Mouse (Mus musculus): ENCODE data around the gene Rab36. TPM values are rescaled to one million over a fixed set of nuclear protein-coding genes. Genes with fewer than 3 reads are reported as not detected.

Gene Rab36
- polyA plus RNA-seq, 1 experiment from 2014 or later: 4.1 TPM

DNA sequence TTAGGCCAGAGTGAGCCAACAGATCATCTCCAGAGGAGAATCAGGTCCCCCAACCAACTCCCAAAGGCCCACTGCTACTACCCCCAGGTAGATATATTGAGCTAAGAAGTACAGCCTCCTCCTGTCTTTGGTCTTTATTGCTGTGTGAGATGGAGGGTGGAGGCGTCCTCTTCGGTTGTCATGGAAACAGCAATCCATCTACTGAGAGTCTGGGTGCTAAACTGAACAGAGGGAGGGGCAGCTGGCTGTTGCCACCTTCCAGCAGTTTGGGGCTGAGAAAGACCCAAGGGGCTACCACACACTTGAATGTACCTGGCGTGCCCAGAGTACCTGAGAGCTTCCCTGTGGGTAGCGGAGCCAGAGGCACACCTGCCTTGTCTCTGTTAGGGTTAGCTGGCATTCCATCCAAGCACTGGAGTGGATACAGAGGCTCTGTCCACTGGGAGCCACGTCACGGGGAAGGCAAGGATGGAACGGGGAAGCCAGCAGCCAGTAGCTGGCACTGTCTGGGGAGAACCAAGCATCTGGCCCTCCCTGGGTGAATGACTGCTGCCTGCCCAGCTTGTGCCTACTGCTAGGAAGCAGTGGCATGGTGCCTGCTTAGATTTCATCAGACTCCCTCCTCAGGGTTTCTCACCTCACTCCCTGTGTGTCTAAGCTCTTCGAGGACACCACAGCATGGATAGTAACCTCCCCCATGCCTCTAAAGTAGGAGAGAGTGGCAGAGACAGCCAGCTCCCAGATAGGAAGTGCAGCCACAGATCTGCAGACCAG, 29.8 kb upstream of the Rab36 start:
- Histone ChIP-seq H3K36me3 (ENCODE audit: control insufficient read depth, insufficient read depth, low read length) (no peaks in the 10 kb centered on the region), H3K27me3 (ENCODE audit: control insufficient read depth, insufficient read depth, low read length) (0 out of 2 replicates have a peak, but pooled peaks cover 3% of the 10 kb centered on the region), H3K9me3 (replicated peaks; ENCODE audit: control insufficient read depth, low read length) (no peaks in the 10 kb centered on the region), H3K4me1 (ENCODE audit: control insufficient read depth, insufficient read depth, low read length) (no peaks in the 10 kb centered on the region), H3K4me3 (ENCODE audit: low read depth, low read length) (no peak overlapping the region), H3K9ac (ENCODE audit: low read depth, low read length) (no peak overlapping the region), H3K27ac (ENCODE audit: low read depth, low read length) (no peak overlapping the region), H3K4me2 (no peak overlapping the region)
- no peak for ATAC-seq (replicated peaks; ENCODE audit: insufficient number of reproducible peaks, low FRiP score, low TSS enrichment)
- WGBS (ENCODE audit: insufficient replicate concordance): 53% methylated on average over 8 of the region's 8 CpGs

DNA sequence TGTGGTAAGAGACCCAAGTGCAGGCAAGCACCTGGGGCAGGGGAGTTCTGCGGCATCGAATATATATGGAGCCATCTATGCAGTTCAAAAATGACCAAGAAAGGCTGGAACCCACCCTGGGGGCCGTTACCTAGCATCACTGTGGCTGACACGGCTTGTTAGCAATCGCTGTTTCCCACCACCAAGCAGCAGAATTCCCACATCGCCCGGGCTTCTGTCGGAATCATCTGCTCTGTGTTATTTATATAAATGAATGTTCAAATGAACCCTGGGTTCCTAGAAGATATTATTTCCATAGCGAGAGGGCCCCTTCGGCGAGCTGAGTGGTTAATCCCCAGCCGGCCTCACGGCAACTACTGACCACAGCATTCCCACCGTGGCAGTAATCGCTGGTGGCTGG, 26.2 kb upstream of the Rab36 start:
- Histone ChIP-seq H3K4me2 (no peak overlapping the region), H3K36me3 (ENCODE audit: control insufficient read depth, insufficient read depth, low read length) (no peaks in the 10 kb centered on the region), H3K4me1 (ENCODE audit: control insufficient read depth, insufficient read depth, low read length) (no peaks in the 10 kb centered on the region), H3K9ac (ENCODE audit: low read depth, low read length) (no peak overlapping the region), H3K9me3 (replicated peaks; ENCODE audit: control insufficient read depth, low read length) (no peaks in the 10 kb centered on the region), H3K27ac (ENCODE audit: low read depth, low read length) (no peak overlapping the region), H3K27me3 (ENCODE audit: control insufficient read depth, insufficient read depth, low read length) (0 out of 2 replicates have a peak, but pooled peaks cover 3% of the 10 kb centered on the region), H3K4me3 (ENCODE audit: low read depth, low read length) (no peak overlapping the region)
- WGBS (ENCODE audit: insufficient replicate concordance): 87% methylated on average over 15 of the region's 15 CpGs
- no peak for ATAC-seq (replicated peaks; ENCODE audit: insufficient number of reproducible peaks, low FRiP score, low TSS enrichment)

DNA sequence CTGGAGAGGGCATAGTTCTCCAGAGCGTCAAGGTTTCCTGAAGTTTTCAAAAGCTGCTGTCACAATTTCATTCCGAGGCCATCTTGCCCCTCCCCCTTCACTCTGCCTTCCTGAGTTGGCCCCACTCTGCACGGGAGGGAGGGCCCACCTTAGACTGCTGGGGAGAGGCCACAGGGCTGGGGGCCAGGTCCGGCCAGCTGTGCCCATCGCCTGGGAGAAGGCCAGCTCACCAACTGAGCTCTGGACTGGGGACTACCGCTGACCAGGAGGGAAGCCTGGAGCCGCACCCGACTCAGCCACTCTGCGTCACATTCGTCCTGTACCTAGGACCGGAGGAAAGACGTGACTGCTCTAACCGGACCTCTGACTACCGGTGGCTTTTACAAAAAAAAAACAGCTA, 21.4 kb upstream of the Rab36 start:
- no peaks in the 10 kb centered on the region for H3K9me3 ChIP-seq (replicated peaks; ENCODE audit: control insufficient read depth, low read length)
- H3K27me3 ChIP-seq (ENCODE audit: control insufficient read depth, insufficient read depth, low read length): no peaks in the 10 kb centered on the region
- 61% methylated on average over 14 of the region's 14 CpGs for WGBS (ENCODE audit: insufficient replicate concordance)
- no peak overlapping the region for H3K4me3 ChIP-seq (ENCODE audit: low read depth, low read length)
- no peaks in the 10 kb centered on the region for H3K36me3 ChIP-seq (ENCODE audit: control insufficient read depth, insufficient read depth, low read length)
- no peak for ATAC-seq (replicated peaks; ENCODE audit: insufficient number of reproducible peaks, low FRiP score, low TSS enrichment)
- H3K27ac ChIP-seq (ENCODE audit: low read depth, low read length): no peak overlapping the region
- H3K4me2 ChIP-seq: no peak overlapping the region
- no peaks in the 10 kb centered on the region for H3K4me1 ChIP-seq (ENCODE audit: control insufficient read depth, insufficient read depth, low read length)
- no peak overlapping the region for H3K9ac ChIP-seq (ENCODE audit: low read depth, low read length)

DNA sequence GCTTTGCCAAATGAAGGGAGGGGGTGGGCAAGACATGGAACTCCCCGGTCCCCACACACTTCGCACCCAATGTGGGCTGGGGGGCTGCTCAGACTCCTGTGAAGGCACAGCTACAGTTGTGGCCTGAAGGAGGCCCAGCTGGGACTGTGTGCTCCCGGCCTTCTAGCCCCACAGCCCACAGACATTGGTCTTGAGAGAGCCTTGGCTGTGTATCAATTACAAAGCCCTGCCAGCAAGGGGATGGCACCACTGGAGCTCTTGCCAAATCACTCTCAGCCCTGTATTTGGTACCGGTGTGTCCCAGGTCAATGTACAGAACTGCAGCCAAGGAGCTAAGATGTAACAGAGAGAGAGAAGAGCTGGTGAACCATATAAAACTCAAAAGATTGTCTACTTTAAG, 20.4 kb upstream of the Rab36 start:
- Histone ChIP-seq H3K9me3 (replicated peaks; ENCODE audit: control insufficient read depth, low read length) (no peaks in the 10 kb centered on the region), H3K36me3 (ENCODE audit: control insufficient read depth, insufficient read depth, low read length) (no peaks in the 10 kb centered on the region), H3K4me2 (no peak overlapping the region), H3K4me3 (ENCODE audit: low read depth, low read length) (no peak overlapping the region), H3K27ac (ENCODE audit: low read depth, low read length) (no peak overlapping the region), H3K27me3 (ENCODE audit: control insufficient read depth, insufficient read depth, low read length) (no peaks in the 10 kb centered on the region), H3K9ac (ENCODE audit: low read depth, low read length) (no peak overlapping the region), H3K4me1 (ENCODE audit: control insufficient read depth, insufficient read depth, low read length) (no peaks in the 10 kb centered on the region)
- 90% methylated on average over 4 of the region's 4 CpGs for WGBS (ENCODE audit: insufficient replicate concordance)
- no peak for ATAC-seq (replicated peaks; ENCODE audit: insufficient number of reproducible peaks, low FRiP score, low TSS enrichment)

DNA sequence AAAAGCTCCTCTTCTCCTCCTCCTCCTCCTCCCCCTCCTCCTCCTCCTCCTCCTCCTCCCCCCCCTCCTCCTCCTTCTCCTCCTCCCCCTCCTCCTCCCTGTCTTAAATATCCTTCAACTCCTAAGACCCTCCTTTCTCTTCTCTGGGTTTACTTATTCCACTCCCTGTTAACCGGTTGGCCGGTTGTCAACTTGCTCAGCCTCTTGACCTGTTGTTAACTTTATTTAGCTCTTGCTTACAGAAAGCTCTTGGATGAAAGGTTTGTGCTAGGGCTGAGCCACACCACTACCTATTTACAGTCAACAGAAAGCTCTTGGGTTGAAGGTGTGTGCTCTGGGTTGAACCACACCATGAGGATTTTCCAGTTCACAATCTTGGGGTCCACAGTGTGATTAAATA, 16.6 kb upstream of the Rab36 start:
- H3K4me3 ChIP-seq (ENCODE audit: low read depth, low read length): no peak overlapping the region
- no peaks in the 10 kb centered on the region for H3K27me3 ChIP-seq (ENCODE audit: control insufficient read depth, insufficient read depth, low read length)
- no peaks in the 10 kb centered on the region for H3K36me3 ChIP-seq (ENCODE audit: control insufficient read depth, insufficient read depth, low read length)
- WGBS (ENCODE audit: insufficient replicate concordance): 46% methylated on average over 2 of the region's 2 CpGs
- H3K4me1 ChIP-seq (ENCODE audit: control insufficient read depth, insufficient read depth, low read length): no peaks in the 10 kb centered on the region
- no peaks in the 10 kb centered on the region for H3K9me3 ChIP-seq (replicated peaks; ENCODE audit: control insufficient read depth, low read length)
- no peak overlapping the region for H3K4me2 ChIP-seq
- ATAC-seq (replicated peaks; ENCODE audit: insufficient number of reproducible peaks, low FRiP score, low TSS enrichment): no peak
- H3K9ac ChIP-seq (ENCODE audit: low read depth, low read length): no peak overlapping the region
- no peak overlapping the region for H3K27ac ChIP-seq (ENCODE audit: low read depth, low read length)

DNA sequence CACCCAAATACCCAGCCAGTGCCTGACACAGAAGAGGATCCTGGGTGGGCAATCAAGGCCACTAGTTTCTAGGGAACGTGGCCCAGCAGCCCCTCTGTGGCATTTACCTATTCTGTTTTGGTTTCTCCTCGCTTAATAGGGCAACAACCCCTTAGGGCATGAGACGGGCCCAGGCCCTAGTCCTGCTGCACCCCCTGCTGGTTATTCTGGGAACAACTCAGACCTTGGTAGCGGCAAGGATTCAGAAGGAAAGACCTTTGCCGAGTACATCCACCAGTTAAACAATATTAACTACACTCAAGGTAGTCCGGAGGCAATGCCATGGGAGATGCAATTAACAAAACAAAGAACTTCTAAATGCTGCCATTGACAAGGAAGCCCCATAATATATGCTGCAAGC, 15.7 kb upstream of the Rab36 start:
- no peak overlapping the region for H3K4me2 ChIP-seq
- WGBS (ENCODE audit: insufficient replicate concordance): 13% methylated on average over 6 of the region's 6 CpGs
- no peaks in the 10 kb centered on the region for H3K4me1 ChIP-seq (ENCODE audit: control insufficient read depth, insufficient read depth, low read length)
- H3K27ac ChIP-seq (ENCODE audit: low read depth, low read length): no peak overlapping the region
- H3K36me3 ChIP-seq (ENCODE audit: control insufficient read depth, insufficient read depth, low read length): no peaks in the 10 kb centered on the region
- no peak overlapping the region for H3K4me3 ChIP-seq (ENCODE audit: low read depth, low read length)
- no peaks in the 10 kb centered on the region for H3K9me3 ChIP-seq (replicated peaks; ENCODE audit: control insufficient read depth, low read length)
- H3K27me3 ChIP-seq (ENCODE audit: control insufficient read depth, insufficient read depth, low read length): no peaks in the 10 kb centered on the region
- H3K9ac ChIP-seq (ENCODE audit: low read depth, low read length): no peak overlapping the region
- ATAC-seq (replicated peaks; ENCODE audit: insufficient number of reproducible peaks, low FRiP score, low TSS enrichment): no peak

DNA sequence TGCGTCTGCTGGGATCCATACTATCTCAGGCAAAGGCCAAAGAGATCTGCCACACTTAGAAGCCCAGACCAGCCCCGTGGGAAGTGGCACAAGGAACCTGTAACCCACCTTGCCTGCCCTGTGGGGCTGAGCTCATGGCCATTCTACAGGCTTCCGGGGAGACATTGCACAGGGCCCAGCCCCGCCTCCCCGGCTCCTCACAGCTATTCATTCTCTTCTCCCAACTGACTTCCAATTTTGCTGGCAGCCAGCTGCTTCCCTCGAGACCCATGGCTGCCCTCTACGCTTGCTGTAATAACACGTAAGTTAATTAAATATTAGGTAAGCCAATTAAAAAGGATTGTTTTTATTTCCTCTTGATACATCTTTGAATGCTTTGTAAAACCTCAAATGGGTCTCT, 10.4 kb upstream of the Rab36 start:
- no peaks in the 10 kb centered on the region for H3K36me3 ChIP-seq (ENCODE audit: control insufficient read depth, insufficient read depth, low read length)
- H3K4me2 ChIP-seq: no peak overlapping the region
- no peaks in the 10 kb centered on the region for H3K4me1 ChIP-seq (ENCODE audit: control insufficient read depth, insufficient read depth, low read length)
- H3K9ac ChIP-seq (ENCODE audit: low read depth, low read length): no peak overlapping the region
- H3K27me3 ChIP-seq (ENCODE audit: control insufficient read depth, insufficient read depth, low read length): no peaks in the 10 kb centered on the region
- whole genome bisulfite sequencing (ENCODE audit: insufficient replicate concordance): 70% methylated on average over 8 of the region's 8 CpGs
- H3K9me3 ChIP-seq (replicated peaks; ENCODE audit: control insufficient read depth, low read length): no peaks in the 10 kb centered on the region
- no peak overlapping the region for H3K4me3 ChIP-seq (ENCODE audit: low read depth, low read length)
- ATAC-seq (replicated peaks; ENCODE audit: insufficient number of reproducible peaks, low FRiP score, low TSS enrichment): no peak
- no peak overlapping the region for H3K27ac ChIP-seq (ENCODE audit: low read depth, low read length)

DNA sequence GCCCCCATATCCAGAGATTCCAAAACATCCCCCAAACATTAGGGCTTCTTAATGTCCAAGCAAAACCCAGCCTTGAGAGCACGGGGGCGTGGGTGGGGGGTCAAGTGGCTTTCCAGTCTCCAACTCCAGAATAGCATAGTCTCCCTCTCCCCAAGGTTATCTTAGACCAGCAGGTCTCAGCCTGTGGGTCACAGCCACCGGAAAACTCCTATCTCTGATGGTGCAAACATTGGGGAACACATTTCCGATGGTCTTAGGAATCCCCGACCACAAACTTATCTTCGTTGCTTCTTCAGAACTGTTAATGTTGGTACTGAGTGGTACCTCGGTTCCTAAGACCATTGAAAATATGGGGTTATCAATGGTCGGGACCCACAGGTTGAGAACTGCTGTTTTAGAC, 8.1 kb upstream of the Rab36 start:
- ATAC-seq (replicated peaks; ENCODE audit: insufficient number of reproducible peaks, low FRiP score, low TSS enrichment): no peak
- Histone ChIP-seq H3K27ac (ENCODE audit: low read depth, low read length) (no peak overlapping the region), H3K36me3 (ENCODE audit: control insufficient read depth, insufficient read depth, low read length) (no peaks in the 10 kb centered on the region), H3K4me3 (ENCODE audit: low read depth, low read length) (no peak overlapping the region), H3K4me2 (no peak overlapping the region), H3K27me3 (ENCODE audit: control insufficient read depth, insufficient read depth, low read length) (no peaks in the 10 kb centered on the region), H3K9ac (ENCODE audit: low read depth, low read length) (no peak overlapping the region), H3K9me3 (replicated peaks; ENCODE audit: control insufficient read depth, low read length) (no peaks in the 10 kb centered on the region), H3K4me1 (ENCODE audit: control insufficient read depth, insufficient read depth, low read length) (no peaks in the 10 kb centered on the region)
- WGBS (ENCODE audit: insufficient replicate concordance): 74% methylated on average over 8 of the region's 8 CpGs

DNA sequence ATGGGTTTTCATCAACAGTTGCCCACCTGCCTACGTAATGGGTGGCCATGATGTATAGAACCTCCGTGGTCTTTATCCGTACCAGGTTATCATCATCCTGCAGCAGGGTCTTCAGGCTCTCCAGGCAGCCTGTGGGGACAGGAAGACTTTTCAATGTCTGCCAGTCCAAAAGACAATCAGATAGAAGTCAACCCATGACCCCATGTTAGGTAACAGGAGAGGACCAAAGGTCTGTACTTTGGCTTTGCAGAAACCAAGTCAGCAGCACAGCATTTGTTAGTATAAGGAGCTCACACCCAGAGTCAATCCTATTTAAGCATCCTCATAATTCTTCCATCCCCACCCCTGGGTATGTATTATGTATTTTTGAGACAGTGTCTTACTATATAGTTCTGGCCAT, 7.2 kb upstream of the Rab36 start:
- no peak for ATAC-seq (replicated peaks; ENCODE audit: insufficient number of reproducible peaks, low FRiP score, low TSS enrichment)
- H3K4me1 ChIP-seq (ENCODE audit: control insufficient read depth, insufficient read depth, low read length): no peaks in the 10 kb centered on the region
- H3K9me3 ChIP-seq (replicated peaks; ENCODE audit: control insufficient read depth, low read length): no peaks in the 10 kb centered on the region
- no peak overlapping the region for H3K4me3 ChIP-seq (ENCODE audit: low read depth, low read length)
- no peak overlapping the region for H3K4me2 ChIP-seq
- H3K27me3 ChIP-seq (ENCODE audit: control insufficient read depth, insufficient read depth, low read length): no peaks in the 10 kb centered on the region
- WGBS (ENCODE audit: insufficient replicate concordance): 69% methylated on average over 3 of the region's 3 CpGs
- no peaks in the 10 kb centered on the region for H3K36me3 ChIP-seq (ENCODE audit: control insufficient read depth, insufficient read depth, low read length)
- H3K27ac ChIP-seq (ENCODE audit: low read depth, low read length): no peak overlapping the region
- H3K9ac ChIP-seq (ENCODE audit: low read depth, low read length): no peak overlapping the region
